Mouse (Mus musculus) heart, embryonic 14.5 days (tissue): Measurements from ENCODE around the gene Cacna1d. TPM values are rescaled to one million over a fixed set of nuclear protein-coding genes. Genes with fewer than 3 reads are reported as not detected.

ENCODE experiments used
- ATAC-seq: fragments of 200-750 bp; cut with Nextera tagmentation; 2 replicates; pipeline ENCODE4 v1.8.0; 2017; ENCODE audit warnings: low read depth, moderate TSS enrichment; ENCODE audit not compliant: insufficient number of reproducible peaks, insufficient read depth, low FRiP score
- H3K27ac ChIP-seq, 2 experiments: fragments of 200-500 bp in 1 of 2; fragments of 300-500 bp in 1 of 2; sonication (generic) in 1 of 2; replicated peaks in 1 of 2; 2 replicates each; pipeline ENCODE4 v1.5.1; 2012 to 2014; ENCODE audit warnings: low read depth in 2 of 2, low read length in 2 of 2, control low read depth in 1 of 2, mild to moderate bottlenecking in 1 of 2, mixed read lengths in 1 of 2; ENCODE audit not compliant: control insufficient read depth in 1 of 2, insufficient read depth in 1 of 2
- H3K27me3 ChIP-seq: fragments of 300-500 bp; sonication (generic); 2 replicates; pipeline ENCODE4 v1.6.1; 2014; ENCODE audit warnings: mild to moderate bottlenecking, low read length, control low read depth; ENCODE audit not compliant: control insufficient read depth, insufficient read depth
- H3K36me3 ChIP-seq: fragments of 300-500 bp; sonication (generic); 2 replicates; pipeline ENCODE4 v1.6.1; 2014; ENCODE audit warnings: mild to moderate bottlenecking, control low read depth, low read length, mixed read lengths; ENCODE audit not compliant: control insufficient read depth, insufficient read depth
- H3K4me1 ChIP-seq, 2 experiments: fragments of 200-500 bp in 1 of 2; fragments of 300-500 bp in 1 of 2; sonication (generic) in 1 of 2; 2 replicates each; pipeline ENCODE4 v1.6.1; 2012 to 2014; ENCODE audit warnings: low read length in 2 of 2, control low read depth in 1 of 2, mixed read lengths in 1 of 2; ENCODE audit not compliant: control insufficient read depth in 2 of 2, insufficient read depth in 2 of 2
- H3K4me2 ChIP-seq: fragments of 300-500 bp; sonication (generic); 2 replicates; pipeline ENCODE4 v1.6.1; 2014; ENCODE audit warnings: mild to moderate bottlenecking, low read length
- H3K4me3 ChIP-seq, 2 experiments: fragments of 200-500 bp in 1 of 2; fragments of 300-500 bp in 1 of 2; sonication (generic) in 1 of 2; 2 replicates each; pipeline ENCODE4 v1.5.1; 2012 to 2014; ENCODE audit warnings: low read length in 2 of 2, mild to moderate bottlenecking in 2 of 2, control low read depth in 1 of 2, low read depth in 1 of 2, moderate library complexity in 1 of 2; ENCODE audit not compliant: control insufficient read depth in 1 of 2, insufficient read depth in 1 of 2
- H3K9ac ChIP-seq: fragments of 300-500 bp; sonication (generic); 2 replicates; pipeline ENCODE4 v1.6.1; 2014; ENCODE audit warnings: mild to moderate bottlenecking, low read length
- H3K9me3 ChIP-seq: fragments of 300-500 bp; sonication (generic); 2 replicates; pipeline ENCODE4 v1.6.1; 2016; ENCODE audit warnings: low read length, control low read depth; ENCODE audit not compliant: control insufficient read depth
- WGBS: fragments of 180-500 bp; shearing (Covaris S2); extraction: QIAGEN DNeasy Blood & Tissue Kit; methylation state at CpG from one replicate; pipeline ENCODE4 v1.1.7; 2014; 5-methylcytosine and 5-hydroxymethylcytosine counted together
- polyA plus RNA-seq: library from polyadenylated mRNA; unstranded; fragments of >200 nt; fragmentation: Nextera tagmentation; extraction: Ambion mirVana; gene quantifications from 2 replicates; pipeline ENCODE4 v1.2.1, GENCODE M21; 2014

The Cacna1d gene
- polyA plus RNA-seq, 1 experiment from 2014 or later, result 13.1 TPM

GRCm38 (mm10) chr14:30172821-30173755, 318.2 kb downstream of the Cacna1d start:
- Histone ChIP-seq H3K4me3 (no peak overlapping the region), H3K9ac (no peak overlapping the region), H3K9me3 (no peaks in the 10 kb centered on the region), H3K27ac (no peak overlapping the region), H3K36me3 (no peaks in the 10 kb centered on the region), H3K27me3 (no peaks in the 10 kb centered on the region), H3K4me1 (peaks cover 15 to 19% of the 10 kb centered on the region in 2 experiments), H3K4me2 (no peak overlapping the region)
- ATAC-seq, result no peak
- 79% methylated on average over 12 of the region's 12 CpGs for WGBS

DNA sequence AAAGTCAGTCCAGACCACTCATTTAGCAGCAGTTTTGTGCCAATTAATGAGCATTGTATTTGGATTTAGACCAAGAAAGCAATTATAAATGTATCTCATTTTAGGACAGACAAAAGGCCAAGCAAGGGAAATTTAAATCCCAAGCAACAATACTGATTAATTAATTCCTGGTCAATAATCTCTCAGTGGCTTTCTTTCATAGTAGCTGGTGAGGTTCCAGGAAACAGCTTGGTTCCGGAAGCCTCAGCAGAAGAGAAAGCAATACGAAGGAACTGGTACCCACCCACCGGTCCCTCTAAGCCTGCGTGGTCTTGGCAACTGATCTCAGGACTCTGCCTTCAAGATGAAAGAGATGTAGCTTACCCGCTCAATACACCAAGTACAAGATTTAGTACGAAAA, 319.7 kb downstream of the Cacna1d start:
- no peak overlapping the region for H3K9ac ChIP-seq
- no peak overlapping the region for H3K4me2 ChIP-seq
- 87% methylated on average over 6 of the region's 6 CpGs for WGBS
- no peak overlapping the region for H3K4me3 ChIP-seq
- ATAC-seq, result no peak
- H3K9me3 ChIP-seq, result no peaks in the 10 kb centered on the region
- peaks cover 12 to 14% of the 10 kb centered on the region in 2 experiments for H3K4me1 ChIP-seq
- H3K36me3 ChIP-seq, result no peaks in the 10 kb centered on the region
- no peak overlapping the region for H3K27ac ChIP-seq
- H3K27me3 ChIP-seq, result no peaks in the 10 kb centered on the region

GRCm38 (mm10) chr14:30171008-30171407, 320.2 kb downstream of the Cacna1d start:
- H3K9me3 ChIP-seq, result no peaks in the 10 kb centered on the region
- peaks cover 12 to 14% of the 10 kb centered on the region in 2 experiments for H3K4me1 ChIP-seq
- ATAC-seq, result no peak
- H3K9ac ChIP-seq, result no peak overlapping the region
- no peak overlapping the region for H3K27ac ChIP-seq
- no peak overlapping the region for H3K4me3 ChIP-seq
- no peaks in the 10 kb centered on the region for H3K36me3 ChIP-seq
- H3K4me2 ChIP-seq, result no peak overlapping the region
- H3K27me3 ChIP-seq, result no peaks in the 10 kb centered on the region
- 64% methylated on average over 6 of the region's 6 CpGs for WGBS

- Histone ChIP-seq H3K4me2 (no peak overlapping the region), H3K9me3 (no peaks in the 10 kb centered on the region), H3K4me3 (no peak overlapping the region), H3K27me3 (no peaks in the 10 kb centered on the region), H3K27ac (no peak overlapping the region), H3K9ac (no peak overlapping the region), H3K4me1 (peaks cover 12 to 14% of the 10 kb centered on the region in 2 experiments), H3K36me3 (no peaks in the 10 kb centered on the region)
- ATAC-seq, result no peak
- 20% methylated on average over 5 of the region's 5 CpGs for WGBS
Measured at GRCm38 (mm10) chr14:30169455-30169854, 321.8 kb downstream of the Cacna1d start.

DNA sequence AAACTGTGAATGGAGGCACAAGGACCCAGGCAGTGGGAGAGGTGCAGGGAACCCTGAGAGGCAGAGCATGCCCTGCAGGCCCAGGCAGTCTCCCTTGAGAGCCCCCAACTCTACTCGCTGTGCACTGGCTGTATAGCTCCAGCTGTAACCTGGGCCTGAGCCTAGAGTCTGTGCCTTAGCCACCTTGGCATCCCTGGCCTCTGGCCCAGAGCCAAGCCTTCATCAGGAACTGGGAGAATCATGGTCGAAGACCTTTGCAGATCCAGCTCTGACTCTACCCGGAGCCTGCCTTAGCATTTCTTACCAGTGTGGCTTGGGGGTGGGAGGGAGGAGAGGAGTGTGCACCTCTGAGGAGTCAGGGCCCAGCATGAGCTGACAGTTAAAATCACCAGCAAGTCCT, 322.4 kb downstream of the Cacna1d start:
- H3K4me3 ChIP-seq, result no peak overlapping the region

DNA sequence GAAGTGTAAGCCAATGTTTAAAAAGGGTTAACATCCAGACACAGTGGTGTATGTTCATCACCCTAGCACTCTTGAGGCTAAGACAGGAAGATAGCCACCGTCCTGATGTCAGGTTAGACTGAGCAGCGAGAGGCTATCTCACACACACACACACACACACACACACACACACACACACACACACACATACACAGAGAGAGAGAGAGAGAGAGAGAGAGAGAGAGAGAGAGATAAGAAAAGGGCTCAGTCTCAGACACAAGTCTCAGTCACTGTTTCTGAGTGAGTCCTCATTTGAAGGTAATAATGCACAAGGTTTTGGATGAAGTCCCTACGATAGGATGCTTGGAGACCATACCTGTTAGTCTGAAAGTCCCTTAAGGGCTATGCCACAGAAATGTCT, 322.9 kb downstream of the Cacna1d start:
- H3K4me1 ChIP-seq, result peaks cover 12 to 14% of the 10 kb centered on the region in 2 experiments
- 40% methylated on average over 3 of the region's 3 CpGs for WGBS
- no peaks in the 10 kb centered on the region for H3K9me3 ChIP-seq
- H3K36me3 ChIP-seq, result no peaks in the 10 kb centered on the region
- H3K9ac ChIP-seq, result no peak overlapping the region
- no peak for ATAC-seq
- H3K27ac ChIP-seq, result no peak overlapping the region
- no peaks in the 10 kb centered on the region for H3K27me3 ChIP-seq
- no peak overlapping the region for H3K4me3 ChIP-seq
- no peak overlapping the region for H3K4me2 ChIP-seq

More for the DNA sequence above, 322.4 kb downstream of the Cacna1d start:
- no peaks in the 10 kb centered on the region for H3K27me3 ChIP-seq
- no peaks in the 10 kb centered on the region for H3K36me3 ChIP-seq
- no peaks in the 10 kb centered on the region for H3K9me3 ChIP-seq
- no peak overlapping the region for H3K4me2 ChIP-seq
- no peak overlapping the region for H3K9ac ChIP-seq
- no peak for ATAC-seq
- H3K27ac ChIP-seq, result no peak overlapping the region
- peaks cover 12 to 14% of the 10 kb centered on the region in 2 experiments for H3K4me1 ChIP-seq
- 37% methylated on average over 3 of the region's 3 CpGs for whole genome bisulfite sequencing

GRCm38 (mm10) chr14:30167606-30168005, 323.6 kb downstream of the Cacna1d start:
- H3K27me3 ChIP-seq, result no peaks in the 10 kb centered on the region
- no peak for ATAC-seq
- no peak overlapping the region for H3K9ac ChIP-seq
- no peak overlapping the region for H3K4me2 ChIP-seq
- H3K4me3 ChIP-seq, result no peak overlapping the region
- H3K9me3 ChIP-seq, result no peaks in the 10 kb centered on the region
- H3K27ac ChIP-seq, result no peak overlapping the region
- peaks cover 12 to 14% of the 10 kb centered on the region in 2 experiments for H3K4me1 ChIP-seq
- WGBS, result 87% methylated on average over 7 of the region's 7 CpGs
- no peaks in the 10 kb centered on the region for H3K36me3 ChIP-seq
